Mouse (Mus musculus) heart, embryonic 10.5 days (tissue): ENCODE results near the gene A730049H05Rik. TPM values are rescaled to one million over a fixed set of nuclear protein-coding genes. Genes with fewer than 3 reads are reported as not detected.

Source experiments
- polyA plus RNA-seq: library from polyadenylated mRNA; unstranded; fragments of >200 nt; fragmentation: Nextera tagmentation; extraction: Ambion mirVana; gene quantifications from 2 replicates; pipeline ENCODE4 v1.2.1, GENCODE M21; 2016

A730049H05Rik gene
- polyA plus RNA-seq, 1 experiment from 2014 or later: 0.99 TPM

Other genes with a start within 250 kb of the A730049H05Rik start
- gene Prickle2, start 110.3 kb upstream of the A730049H05Rik start, polyA plus RNA-seq: 5.8 and 6.6 TPM in 2 replicates
- gene Gm15737, start 52.9 kb downstream of the A730049H05Rik start, polyA plus RNA-seq: 0.10 and 0.17 TPM in 2 replicates
- 6.1 and 9.7 TPM in 2 replicates for gene Adamts9, start 127.0 kb downstream of the A730049H05Rik start, polyA plus RNA-seq